Mouse (Mus musculus): Measurements from ENCODE around the gene Olfr1504. TPM values are rescaled to one million over a fixed set of nuclear protein-coding genes. Genes with fewer than 3 reads are reported as not detected.
"Not testable (repeated sequence)": the region's sequence is repeated elsewhere in the genome, so short reads cannot be mapped to it uniquely, and the experiment has no call there.

The Olfr1504 gene
- polyA plus RNA-seq (2015; fragmentation: Nextera tagmentation; extraction: Ambion mirVana): not detected in 2 replicates

DNA sequence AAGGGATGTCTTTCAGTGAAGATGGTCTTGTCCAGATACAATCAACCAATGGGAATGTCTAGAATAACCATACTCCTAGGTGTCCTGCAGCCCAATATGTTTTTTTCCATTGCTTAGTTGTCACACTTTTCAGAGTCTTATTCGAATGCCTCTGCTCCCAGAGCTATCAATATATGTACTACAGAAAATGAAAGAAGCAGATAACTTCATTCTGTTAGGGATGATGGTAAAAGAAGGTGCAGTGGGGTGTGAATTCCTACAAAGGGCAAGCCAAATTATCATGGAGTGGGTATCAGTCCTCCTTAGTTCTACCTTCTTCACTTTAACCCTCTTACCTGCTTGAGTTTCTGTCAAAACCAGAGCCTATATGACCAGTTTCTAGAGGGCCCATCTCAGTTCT lies at the start of gene Olfr1504:
Olfr1504 (minus strand) TSS at position 101 of the 400 bp plus-strand sequence.
- DNase-seq (no peak), ATAC-seq (ENCODE audit: low read depth) (no peak)
- WGBS (ENCODE audit: insufficient replicate concordance): 27% methylated on average over 1 of the region's 1 CpGs
- H3K4me2 ChIP-seq: no peak within 1 kb of the TSS
- no peaks in the 10 kb centered on the region for H3K9me3 ChIP-seq (replicated peaks)
- H3K27ac ChIP-seq: no peak within 1 kb of the TSS
- H3K36me3 ChIP-seq: no peaks in the 10 kb centered on the region
- no peaks in the 10 kb centered on the region for H3K4me1 ChIP-seq (replicated peaks)
- no peak within 1 kb of the TSS for H3K4me3 ChIP-seq (replicated peaks)
- no peaks in the 10 kb centered on the region for H3K27me3 ChIP-seq
- no peak within 1 kb of the TSS for H3K9ac ChIP-seq

DNA sequence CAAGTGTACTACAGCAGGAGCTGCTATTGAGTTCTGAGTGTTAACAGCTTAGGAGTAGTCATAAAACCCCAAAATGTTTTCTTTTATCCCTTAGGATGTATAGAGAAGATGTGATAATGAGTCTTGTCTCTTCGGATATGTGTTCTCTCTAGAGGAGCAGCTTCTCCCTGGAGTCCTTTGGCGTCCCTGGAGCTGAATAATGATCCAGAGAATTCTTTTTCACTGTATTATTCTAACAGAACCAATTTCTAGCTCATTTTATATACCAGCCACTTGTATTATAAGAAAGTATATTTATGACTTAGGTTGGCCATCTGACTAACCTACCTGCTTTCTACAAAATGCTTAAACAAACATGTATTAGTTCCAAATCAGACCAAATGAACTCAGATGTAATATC lies 15.5 kb upstream of the Olfr1504 start, which contains the start of gene Olfr1505:
Olfr1505 (plus strand) TSS at position 301 of the 400 bp plus-strand sequence.
- no peaks in the 10 kb centered on the region for H3K36me3 ChIP-seq
- no peak within 1 kb of the TSS for H3K4me2 ChIP-seq
- H3K9me3 ChIP-seq (replicated peaks): no peaks in the 10 kb centered on the region
- WGBS (ENCODE audit: insufficient replicate concordance): 49% methylated on average over 2 of the region's 2 CpGs
- no peak within 1 kb of the TSS for H3K4me3 ChIP-seq (replicated peaks)
- H3K27ac ChIP-seq: no peak within 1 kb of the TSS
- H3K9ac ChIP-seq: no peak within 1 kb of the TSS
- no peaks in the 10 kb centered on the region for H3K4me1 ChIP-seq (replicated peaks)
- no peak for ATAC-seq (ENCODE audit: low read depth)
- H3K27me3 ChIP-seq: no peaks in the 10 kb centered on the region
- no peak for DNase-seq

DNA sequence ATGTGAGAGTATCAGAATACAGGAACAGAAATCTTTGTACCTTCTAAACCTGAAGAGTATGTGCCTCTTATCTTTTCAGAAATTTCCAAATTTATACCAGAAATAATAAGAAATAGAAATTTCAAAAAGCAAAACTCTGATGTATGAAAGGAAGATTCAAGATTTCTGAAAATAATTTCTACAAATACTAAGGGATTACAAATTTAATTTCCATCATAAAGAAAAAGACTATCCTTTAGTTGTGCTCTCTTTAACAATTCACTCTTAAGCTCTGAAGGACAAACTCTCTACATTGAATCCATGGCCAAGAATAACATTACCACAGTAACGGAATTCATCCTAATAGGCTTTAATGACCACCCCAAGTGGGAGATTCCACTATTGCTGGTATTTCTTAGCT lies 36.2 kb downstream of the Olfr1504 start, which contains the start of gene Olfr1502:
Olfr1502 (plus strand) TSS at position 301 of the 400 bp plus-strand sequence.
- Histone ChIP-seq H3K9me3 (replicated peaks) (no peaks in the 10 kb centered on the region), H3K4me3 (replicated peaks) (no peak within 1 kb of the TSS), H3K4me1 (replicated peaks) (no peaks in the 10 kb centered on the region), H3K9ac (no peak within 1 kb of the TSS), H3K27ac (no peak within 1 kb of the TSS), H3K27me3 (no peaks in the 10 kb centered on the region), H3K4me2 (no peak within 1 kb of the TSS), H3K36me3 (no peaks in the 10 kb centered on the region)
- no peak for DNase-seq
- no peak for ATAC-seq (ENCODE audit: low read depth)
- WGBS (ENCODE audit: insufficient replicate concordance): 54% methylated on average over 1 of the region's 1 CpGs

DNA sequence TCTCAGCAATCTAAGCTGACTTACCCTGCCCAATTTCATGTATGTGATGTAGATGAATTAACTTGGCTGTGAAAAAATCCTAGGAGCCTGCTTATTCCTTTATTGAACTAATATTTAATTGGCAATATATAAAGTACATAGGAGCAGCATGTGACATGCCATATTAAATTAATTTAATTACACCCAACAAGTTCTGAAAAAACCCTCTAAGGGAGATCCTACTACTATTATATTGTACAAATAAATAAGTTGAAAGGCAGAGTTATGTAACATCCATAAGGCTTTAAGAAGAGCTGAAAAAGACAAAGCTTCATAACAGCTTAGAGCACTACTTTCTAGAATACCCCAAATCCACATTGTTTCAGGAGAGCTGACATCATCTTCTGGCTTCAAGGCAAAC lies 47.1 kb downstream of the Olfr1504 start, which contains the start of gene Olfr1501:
Olfr1501 (minus strand) TSS at position 101 of the 400 bp plus-strand sequence.
- H3K4me2 ChIP-seq; H3K36me3 ChIP-seq; DNase-seq; H3K27ac ChIP-seq; H3K4me1 ChIP-seq (replicated peaks); H3K4me3 ChIP-seq (replicated peaks); H3K9me3 ChIP-seq (replicated peaks); ATAC-seq (ENCODE audit: low read depth); H3K9ac ChIP-seq; H3K27me3 ChIP-seq: not testable (repeated sequence)

Other genes with a start within 250 kb of the Olfr1504 start
- not detected in 2 replicates for gene Olfr1490, start 246.8 kb downstream of the Olfr1504 start, polyA plus RNA-seq (2015; fragmentation: Nextera tagmentation; extraction: Ambion mirVana)
- not detected in 2 replicates for gene Olfr1491, start 200.7 kb downstream of the Olfr1504 start, polyA plus RNA-seq (2015; fragmentation: Nextera tagmentation; extraction: Ambion mirVana)
- not detected in 2 replicates for gene Olfr1493-ps1, start 174.7 kb downstream of the Olfr1504 start, polyA plus RNA-seq (2015; fragmentation: Nextera tagmentation; extraction: Ambion mirVana)
- gene Olfr1494, start 158.2 kb downstream of the Olfr1504 start, polyA plus RNA-seq (2015; fragmentation: Nextera tagmentation; extraction: Ambion mirVana): not detected in 2 replicates
- not detected in 2 replicates for gene Olfr1495, start 133.3 kb downstream of the Olfr1504 start, polyA plus RNA-seq (2015; fragmentation: Nextera tagmentation; extraction: Ambion mirVana)
- not detected in 2 replicates for gene Olfr1496, start 120.0 kb downstream of the Olfr1504 start, polyA plus RNA-seq (2015; fragmentation: Nextera tagmentation; extraction: Ambion mirVana)
- not detected in 2 replicates for gene Olfr1497, start 99.7 kb downstream of the Olfr1504 start, polyA plus RNA-seq (2015; fragmentation: Nextera tagmentation; extraction: Ambion mirVana)
- gene Olfr1499, start 78.5 kb downstream of the Olfr1504 start, polyA plus RNA-seq (2015; fragmentation: Nextera tagmentation; extraction: Ambion mirVana): not detected in 2 replicates
- gene Olfr1500, start 67.4 kb downstream of the Olfr1504 start, polyA plus RNA-seq (2015; fragmentation: Nextera tagmentation; extraction: Ambion mirVana): not detected in 2 replicates
- not detected in 2 replicates for gene Olfr1501, start 47.2 kb downstream of the Olfr1504 start, polyA plus RNA-seq (2015; fragmentation: Nextera tagmentation; extraction: Ambion mirVana)
- not detected in 2 replicates for gene Olfr1502, start 36.1 kb downstream of the Olfr1504 start, polyA plus RNA-seq (2015; fragmentation: Nextera tagmentation; extraction: Ambion mirVana)
- gene Olfr1505, start 15.6 kb upstream of the Olfr1504 start, polyA plus RNA-seq (2015; fragmentation: Nextera tagmentation; extraction: Ambion mirVana): not detected in 2 replicates

All from liver, embryonic 13.5 days (tissue).